Mouse (Mus musculus): ENCODE data around the gene Kcns3.

Kcns3 gene

GRCm38 (mm10) chr12:11151015-11151414 lies at the start of gene Kcns3:
Gene Kcns3, minus strand, starts transcription at chr12:11151056.
- ATAC-seq (ENCODE audit: insufficient number of reproducible peaks, low FRiP score, low TSS enrichment): no peak

DNA sequence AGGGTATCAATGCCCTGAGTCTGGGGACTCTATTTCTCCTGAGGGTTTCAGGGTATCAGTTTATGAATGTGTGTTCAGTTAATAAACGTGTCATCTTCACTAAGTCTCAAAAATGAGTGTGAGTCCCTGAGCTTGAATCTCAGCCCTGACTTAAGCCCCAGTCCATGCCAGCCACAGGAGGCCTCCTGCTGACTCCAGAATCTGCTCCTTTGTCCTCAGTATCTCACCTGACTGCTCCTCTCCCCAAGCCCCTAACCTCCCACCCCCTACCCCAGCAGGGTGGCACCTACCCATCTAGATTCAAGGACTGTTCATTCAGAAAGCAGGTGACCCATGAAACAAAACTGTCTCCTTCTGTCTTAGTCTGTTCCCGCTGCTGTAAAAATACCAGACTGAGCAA lies 47.7 kb upstream of the Kcns3 start:
- no peak for ATAC-seq (ENCODE audit: insufficient number of reproducible peaks, low FRiP score, low TSS enrichment)

GRCm38 (mm10) chr12:11198026-11198425 lies 47.2 kb upstream of the Kcns3 start:
- ATAC-seq (ENCODE audit: insufficient number of reproducible peaks, low FRiP score, low TSS enrichment): no peak

DNA sequence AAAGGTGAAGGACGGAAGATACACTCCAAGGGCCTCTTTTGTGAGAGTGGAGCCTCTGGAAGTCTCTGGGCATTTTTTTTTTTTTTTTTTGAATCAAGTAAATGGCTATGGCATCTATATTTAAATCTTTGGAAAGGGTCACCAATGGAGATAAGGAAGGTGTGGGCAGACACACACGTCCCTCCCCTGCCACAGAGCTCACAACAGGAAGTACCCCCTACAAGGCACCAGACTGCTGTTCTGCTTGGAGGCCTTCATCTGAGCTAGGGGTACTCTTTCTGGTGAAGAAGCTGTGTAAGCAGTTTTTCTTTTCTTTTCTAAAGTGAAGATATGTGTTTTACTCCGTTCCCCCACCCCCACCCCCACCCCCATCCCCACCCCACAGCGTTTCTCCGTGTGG lies 46.0 kb upstream of the Kcns3 start:
- no peak for ATAC-seq (ENCODE audit: insufficient number of reproducible peaks, low FRiP score, low TSS enrichment)

GRCm38 (mm10) chr12:11196142-11196597 lies 45.3 kb upstream of the Kcns3 start:
- peak; percentile 58; the same call in 1 of the 2 replicates for ATAC-seq (ENCODE audit: insufficient number of reproducible peaks, low FRiP score, low TSS enrichment)

DNA sequence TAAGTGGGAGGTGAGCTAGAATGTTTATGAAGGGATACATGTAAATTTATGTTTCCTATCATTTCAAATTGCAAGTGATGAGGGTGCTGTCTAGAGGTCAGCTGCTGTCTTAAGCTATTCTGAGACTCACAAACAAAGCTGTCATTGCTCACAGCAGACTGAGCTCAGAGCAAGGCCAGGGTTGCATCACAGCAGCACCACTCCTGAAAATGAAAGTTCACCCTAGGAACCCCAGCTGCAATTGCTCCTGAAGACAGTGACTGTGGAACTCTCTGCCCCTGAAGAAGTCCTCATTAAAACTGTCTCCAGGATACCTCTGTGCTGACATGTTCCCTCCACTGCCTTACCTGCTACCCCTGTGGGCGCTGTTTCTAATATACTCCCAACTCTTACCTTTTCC lies 44.2 kb upstream of the Kcns3 start:
- no peak for ATAC-seq (ENCODE audit: insufficient number of reproducible peaks, low FRiP score, low TSS enrichment)

DNA sequence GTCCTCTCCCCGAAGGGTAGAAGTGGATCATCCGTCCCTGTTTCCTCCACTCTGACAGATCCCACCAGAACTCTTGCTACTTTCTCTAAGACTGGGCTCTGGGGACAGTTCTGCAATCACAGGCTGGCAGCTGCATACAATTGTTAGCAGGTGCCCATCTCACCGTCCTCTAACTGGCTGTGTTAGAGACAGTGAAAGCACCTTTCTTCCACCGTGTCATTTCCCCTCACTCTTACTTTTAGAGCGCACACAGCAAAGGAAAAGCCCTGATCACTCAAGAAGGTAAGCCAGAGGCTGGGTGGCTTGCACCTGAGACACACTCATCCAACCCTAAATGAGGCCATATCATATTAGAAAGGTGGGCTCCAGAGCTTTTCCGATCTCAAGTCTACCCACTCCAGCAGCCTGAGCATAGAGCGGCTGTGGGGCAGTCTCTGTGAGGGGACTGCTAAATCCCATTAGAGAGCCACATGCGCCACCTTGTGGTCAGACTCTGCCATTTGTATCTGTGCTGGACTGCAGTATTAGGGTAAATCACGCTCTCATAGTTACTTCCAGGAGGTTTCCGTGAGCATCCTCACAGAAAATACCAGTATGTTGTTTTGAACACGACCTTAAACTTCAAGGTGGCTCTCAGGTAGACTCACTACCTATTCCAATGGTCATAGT lies 27.8 kb upstream of the Kcns3 start:
- peak; percentile 91 for ATAC-seq (ENCODE audit: insufficient number of reproducible peaks, low FRiP score, low TSS enrichment)

DNA sequence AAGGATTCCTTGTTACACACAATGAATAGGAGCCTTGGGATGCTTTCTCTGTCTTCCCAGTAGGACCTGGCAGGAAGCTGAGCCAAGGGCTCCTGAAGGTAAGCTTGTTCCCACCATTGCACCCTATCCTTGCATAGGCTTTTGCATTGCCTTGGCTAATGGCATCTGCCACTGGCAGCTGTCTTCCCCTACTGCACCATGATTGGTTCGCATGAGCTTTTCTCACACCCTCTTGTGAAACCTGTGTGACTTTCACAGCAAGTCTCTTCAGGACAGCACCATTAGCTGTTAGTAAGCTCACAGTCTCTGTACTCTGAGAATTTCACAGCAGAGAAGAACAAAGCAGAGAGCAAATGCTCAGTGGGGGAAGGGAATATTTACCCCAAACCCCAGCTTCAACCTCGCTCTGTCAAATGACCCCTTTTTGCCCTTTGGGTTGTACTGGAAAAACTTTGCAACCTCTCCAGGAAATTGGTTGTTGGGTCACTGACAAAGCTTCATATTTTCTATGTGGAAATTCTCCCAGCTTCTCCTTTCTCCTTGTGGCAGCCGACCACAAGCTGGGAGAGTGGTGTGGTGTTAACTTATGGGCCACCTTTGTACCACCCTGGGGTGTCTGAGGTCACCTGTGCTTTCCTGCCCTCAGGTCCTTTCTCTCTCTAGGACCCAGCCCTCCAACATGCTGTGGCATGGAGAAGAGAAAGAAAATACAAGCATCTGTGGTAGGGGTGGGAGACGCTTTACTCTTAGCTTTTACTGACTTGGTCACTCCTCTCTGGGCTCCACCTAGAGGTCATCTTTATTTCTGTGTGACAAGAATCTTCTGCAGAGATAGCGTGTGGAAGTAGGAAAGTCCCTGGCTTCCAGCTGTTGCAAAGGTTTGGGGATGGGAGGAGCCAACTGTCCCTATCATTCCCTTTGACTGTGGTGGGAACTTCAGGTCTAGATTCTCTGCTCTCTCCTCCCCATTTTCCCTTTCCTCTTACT lies 26.8 kb upstream of the Kcns3 start:
- no peak for ATAC-seq (ENCODE audit: insufficient number of reproducible peaks, low FRiP score, low TSS enrichment)

DNA sequence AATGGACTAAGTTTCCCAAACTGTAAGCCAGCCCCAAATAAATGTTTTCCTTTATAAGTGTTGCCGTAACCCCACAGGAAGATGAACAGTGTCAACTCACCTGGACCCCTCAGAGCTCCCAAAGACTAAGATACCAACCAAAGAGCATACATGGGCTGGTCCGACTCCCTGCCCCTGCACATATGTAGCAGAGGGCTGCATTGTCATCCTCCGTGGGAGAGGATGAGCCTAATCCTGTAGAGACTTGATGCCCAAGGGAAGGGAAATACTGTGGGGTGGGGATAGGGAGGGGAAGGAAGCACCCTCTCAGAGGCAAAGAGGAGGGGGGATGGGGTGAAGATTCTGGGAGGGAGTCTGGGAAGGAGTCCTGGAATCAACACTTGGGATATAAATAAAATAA lies 7.8 kb upstream of the Kcns3 start:
- ATAC-seq (ENCODE audit: insufficient number of reproducible peaks, low FRiP score, low TSS enrichment): no peak

DNA sequence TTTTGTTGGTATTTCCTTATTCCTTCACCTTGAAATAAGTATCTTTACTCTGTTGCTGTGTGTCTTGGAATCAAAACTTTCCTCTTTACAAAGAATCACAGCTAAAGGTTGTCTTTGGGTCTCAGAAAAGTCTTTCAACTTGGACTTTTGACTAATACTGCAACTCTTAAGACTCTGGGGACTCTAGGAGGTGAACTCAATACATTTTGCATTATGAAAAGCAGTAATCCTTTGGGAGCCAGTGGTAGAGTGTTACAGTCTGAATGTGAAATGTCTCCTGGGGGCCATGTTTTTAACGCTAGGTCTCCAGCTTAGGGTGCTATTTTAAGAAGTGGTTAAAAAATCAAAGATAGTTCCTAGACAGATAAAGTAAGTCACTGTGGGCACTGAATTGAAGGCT lies 4.3 kb upstream of the Kcns3 start:
- no peak for ATAC-seq (ENCODE audit: insufficient number of reproducible peaks, low FRiP score, low TSS enrichment)

DNA sequence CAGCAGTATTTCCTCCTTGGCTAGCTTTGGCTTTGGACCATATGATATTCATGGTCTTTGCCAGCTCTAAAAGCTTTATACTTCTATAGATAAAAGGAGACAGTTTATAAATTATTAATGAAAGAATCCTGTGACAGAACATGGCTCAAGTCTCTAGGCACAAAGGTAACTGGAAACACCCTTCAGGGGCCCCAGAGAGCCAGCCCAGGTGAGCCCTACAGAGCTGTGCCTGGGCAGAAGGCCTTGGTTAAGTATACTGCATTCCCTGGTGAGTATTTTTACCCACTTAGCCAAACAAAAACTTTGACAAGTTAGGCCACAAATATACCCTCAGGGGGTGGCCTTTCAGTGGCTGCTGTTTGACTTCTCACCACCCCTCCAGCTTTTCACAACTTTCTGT lies 2.7 kb upstream of the Kcns3 start:
- ATAC-seq (ENCODE audit: insufficient number of reproducible peaks, low FRiP score, low TSS enrichment): no peak

DNA sequence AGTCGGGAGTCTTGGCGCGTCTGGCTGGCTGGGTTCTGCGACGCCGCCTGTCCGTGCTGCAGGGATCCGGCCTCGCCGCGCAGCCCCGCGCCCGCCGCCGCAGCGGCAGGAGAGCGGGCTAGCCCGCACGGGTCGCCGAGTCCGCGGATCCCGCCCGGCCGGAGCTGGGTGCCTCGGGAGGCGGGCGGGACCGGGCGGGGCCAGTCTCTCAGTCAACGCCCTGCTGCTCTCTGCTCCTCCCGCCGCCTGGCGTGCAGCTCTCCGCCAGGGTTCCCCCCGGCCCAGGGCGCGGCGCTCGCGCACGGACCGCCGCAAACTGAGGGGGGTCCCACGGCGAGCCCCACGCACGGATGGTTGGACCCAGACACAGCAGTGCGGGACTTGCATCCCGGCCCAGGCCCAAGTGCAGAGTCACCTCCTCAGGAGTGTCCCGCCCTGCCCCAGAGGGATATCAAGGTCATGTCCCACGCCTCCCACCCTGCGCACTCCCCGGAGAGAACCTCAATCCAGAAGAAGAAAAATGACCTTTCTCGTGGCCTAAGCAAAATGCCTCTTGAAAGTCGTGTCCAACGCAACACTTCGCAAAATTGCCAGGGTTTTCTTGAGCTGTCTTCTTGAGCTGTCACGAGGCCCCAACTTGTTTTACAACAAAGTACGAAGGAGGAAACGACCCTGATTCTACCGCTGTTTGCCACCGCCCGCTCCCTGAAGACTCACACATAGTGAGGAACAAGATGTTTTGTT lies 492 bp downstream of the Kcns3 start:
- ATAC-seq (ENCODE audit: insufficient number of reproducible peaks, low FRiP score, low TSS enrichment): 0 out of 2 replicates have a peak, but pooled peaks have one; percentile 43

DNA sequence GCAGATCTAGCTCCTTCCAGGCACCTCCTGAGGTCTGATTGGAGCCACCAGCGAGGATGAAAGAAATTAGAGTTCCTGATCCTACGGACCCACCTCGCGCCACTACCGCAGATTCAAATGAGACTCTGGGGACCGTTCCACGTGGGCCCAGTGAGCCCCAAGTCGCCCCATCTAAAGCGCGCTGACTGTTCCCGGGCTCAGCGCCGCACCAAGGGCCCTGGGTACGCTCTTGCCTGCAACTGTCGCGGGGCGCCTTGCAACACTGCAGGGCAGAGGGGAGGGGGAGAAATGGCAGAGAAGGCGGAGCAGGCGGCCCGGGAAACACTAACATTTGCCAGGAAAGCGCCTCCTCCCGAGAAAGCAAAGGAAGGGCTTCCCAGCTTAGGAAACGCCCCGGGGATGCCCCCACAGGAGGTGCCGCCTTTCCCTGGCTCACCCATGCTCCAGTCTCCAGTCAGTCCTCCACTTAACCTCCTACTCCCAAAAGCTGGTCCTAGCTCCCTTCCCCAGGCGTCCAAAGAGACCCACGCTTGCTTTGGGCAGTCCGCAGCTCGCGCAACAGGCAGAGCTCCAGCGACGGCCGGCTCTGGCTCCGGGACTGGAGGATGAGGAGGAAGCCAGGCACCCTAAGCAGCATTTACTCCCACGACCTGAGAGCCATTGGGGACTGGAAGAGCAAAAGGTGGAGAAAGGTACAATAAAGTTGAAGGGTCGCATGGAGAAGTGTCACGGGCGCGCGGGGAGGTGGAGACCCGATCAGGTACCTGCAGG lies 1.2 kb downstream of the Kcns3 start:
- no peak for ATAC-seq (ENCODE audit: insufficient number of reproducible peaks, low FRiP score, low TSS enrichment)

DNA sequence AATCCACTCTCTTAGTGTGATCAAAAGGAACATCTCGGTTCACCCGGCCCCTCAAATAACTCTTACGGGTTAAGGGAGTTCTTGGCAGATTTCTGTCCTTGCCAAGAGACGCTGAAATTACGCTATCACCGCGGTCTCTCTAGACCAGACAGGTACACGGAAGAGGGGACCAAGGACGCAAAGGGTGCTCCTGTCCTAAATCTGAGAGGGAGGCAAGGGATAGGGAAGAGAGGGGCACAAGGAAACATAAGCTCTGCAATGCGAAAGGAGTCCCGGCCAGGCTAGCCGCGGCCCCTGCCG lies 1.8 kb downstream of the Kcns3 start:
- no peak for ATAC-seq (ENCODE audit: insufficient number of reproducible peaks, low FRiP score, low TSS enrichment)

DNA sequence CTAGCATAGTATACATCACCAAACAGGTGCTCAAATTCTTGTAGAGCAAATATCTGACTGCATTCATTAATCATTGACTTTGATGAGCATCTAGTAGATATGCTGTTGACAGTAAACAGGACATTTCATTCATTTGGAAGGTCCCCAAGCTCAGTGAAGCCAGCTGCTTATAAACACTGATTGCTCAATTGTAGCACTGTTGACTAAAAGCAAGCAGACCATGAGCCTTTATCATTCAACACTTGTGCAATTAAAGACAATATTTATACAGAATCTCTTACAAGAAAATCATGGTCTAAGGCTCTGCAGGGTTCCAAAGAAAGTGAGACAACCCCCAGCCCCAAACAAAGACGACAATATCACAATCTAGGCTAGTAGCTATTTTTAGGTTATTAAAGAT lies 6.0 kb downstream of the Kcns3 start:
- ATAC-seq (ENCODE audit: insufficient number of reproducible peaks, low FRiP score, low TSS enrichment): no peak

GRCm38 (mm10) chr12:11132418-11132817 lies 18.4 kb downstream of the Kcns3 start:
- ATAC-seq (ENCODE audit: insufficient number of reproducible peaks, low FRiP score, low TSS enrichment): no peak

- ATAC-seq (ENCODE audit: insufficient number of reproducible peaks, low FRiP score, low TSS enrichment): no peak
Observed at GRCm38 (mm10) chr12:11129188-11129587, 21.7 kb downstream of the Kcns3 start.

- ATAC-seq (ENCODE audit: insufficient number of reproducible peaks, low FRiP score, low TSS enrichment): no peak
Observed at GRCm38 (mm10) chr12:11126186-11126759, 24.6 kb downstream of the Kcns3 start.

- ATAC-seq (ENCODE audit: insufficient number of reproducible peaks, low FRiP score, low TSS enrichment): no peak
Observed at GRCm38 (mm10) chr12:11101565-11101964, 49.3 kb downstream of the Kcns3 start.

All from cerebellum, adult (tissue).